Mouse (Mus musculus) E14TG2a.4 (cell line): ENCODE results near the gene Fam118a.
A peak's percentile ranks its signal among the peaks of the same experiment; 100 is the strongest.

Experiments used
- H3K27me3 ChIP-seq: 2 replicates; pipeline ENCODE4 v1.6.1; 2014; ENCODE audit warnings: low read length, control low read depth; ENCODE audit not compliant: insufficient read depth
- H3K36me3 ChIP-seq: 2 replicates; pipeline ENCODE4 v1.6.1; 2014; ENCODE audit warnings: low read length, control low read depth; ENCODE audit not compliant: insufficient read depth
- H3K4me1 ChIP-seq: replicated peaks from 2 replicates; pipeline ENCODE4 v1.6.1; 2014; ENCODE audit warnings: low read depth, low read length, control low read depth
- H3K4me3 ChIP-seq: replicated peaks from 2 replicates; pipeline ENCODE4 v1.5.1; 2014; ENCODE audit warnings: mild to moderate bottlenecking, low read length
- H3K9me3 ChIP-seq: 2 replicates; pipeline ENCODE4 v1.6.1; 2014; ENCODE audit warnings: low read length, control low read depth
- CTCF ChIP-seq: conservative IDR thresholded peaks from 2 replicates; pipeline ENCODE4 v1.5.1; 2014; ENCODE audit warnings: low read length
- NANOG ChIP-seq: IDR thresholded peaks from 2 replicates; pipeline ENCODE4 v1.6.1; 2014; ENCODE audit warnings: borderline replicate concordance, low read length, mixed read lengths
- POU5F1 ChIP-seq: IDR thresholded peaks from 2 replicates; pipeline ENCODE4 v1.6.1; 2014; ENCODE audit warnings: low read length, borderline replicate concordance

The Fam118a gene

GRCm38 (mm10) chr15:85072651-85073050 lies 43.9 kb downstream of the Fam118a start:
- Histone ChIP-seq H3K4me1 (no peaks in the 10 kb centered on the region), H3K27me3 (no peaks in the 10 kb centered on the region), H3K9me3 (no peaks in the 10 kb centered on the region), H3K4me3 (no peak overlapping the region), H3K36me3 (no peaks in the 10 kb centered on the region)
- TF ChIP-seq POU5F1 = no peak
- no peak for TF ChIP-seq NANOG
- no peak for TF ChIP-seq CTCF

- Histone ChIP-seq H3K9me3 (no peaks in the 10 kb centered on the region), H3K27me3 (no peaks in the 10 kb centered on the region), H3K4me1 (no peaks in the 10 kb centered on the region), H3K4me3 (0 out of 2 replicates have a peak overlapping the region, but pooled peaks have one; percentile 32), H3K36me3 (no peaks in the 10 kb centered on the region)
- TF ChIP-seq CTCF = no peak
- TF ChIP-seq POU5F1 = no peak
- TF ChIP-seq NANOG = no peak
These were observed 56.9 kb downstream of the Fam118a start for GRCm38 (mm10) chr15:85085641-85086040.
